Mouse (Mus musculus) lung, embryonic 14.5 days (tissue): Measurements from ENCODE around the gene Bri3bp. TPM values are rescaled to one million over a fixed set of nuclear protein-coding genes. Genes with fewer than 3 reads are reported as not detected.
A peak's percentile ranks its signal among the peaks of the same experiment; 100 is the strongest.

Experiments used
- ATAC-seq: fragments of 200-750 bp; cut with Nextera tagmentation; 2 replicates; pipeline ENCODE4 v1.8.0; 2017; ENCODE audit warnings: mild to moderate bottlenecking, moderate TSS enrichment, moderate library complexity; ENCODE audit not compliant: insufficient read depth
- DNase-seq: peaks from one replicate; pipeline ENCODE4 v3.0.0-alpha.2; 2015
- H3K27ac ChIP-seq: fragments of 300-500 bp; sonication (generic); 2 replicates; pipeline ENCODE4 v1.5.1; 2014; ENCODE audit warnings: low read depth, mild to moderate bottlenecking, moderate library complexity
- H3K27me3 ChIP-seq: fragments of 300-500 bp; sonication (generic); 2 replicates; pipeline ENCODE4 v1.6.1; 2014; ENCODE audit warnings: low read length, control low read depth; ENCODE audit not compliant: insufficient read depth
- H3K36me3 ChIP-seq: fragments of 300-500 bp; sonication (generic); 2 replicates; pipeline ENCODE4 v1.6.1; 2014; ENCODE audit warnings: control low read depth; ENCODE audit not compliant: insufficient read depth
- H3K4me1 ChIP-seq: fragments of 300-500 bp; sonication (generic); 2 replicates; pipeline ENCODE4 v1.6.1; 2014; ENCODE audit warnings: antibody characterized with exemption, control low read depth; ENCODE audit not compliant: insufficient read depth
- H3K4me2 ChIP-seq: fragments of 300-500 bp; sonication (generic); 2 replicates; pipeline ENCODE4 v1.6.1; 2014; ENCODE audit warnings: mild to moderate bottlenecking
- H3K4me3 ChIP-seq: fragments of 300-500 bp; sonication (generic); 2 replicates; pipeline ENCODE4 v1.5.1; 2014; ENCODE audit warnings: low read depth, low read length
- H3K9ac ChIP-seq: fragments of 300-500 bp; sonication (generic); 2 replicates; pipeline ENCODE4 v1.6.1; 2014
- H3K9me3 ChIP-seq: fragments of 300-500 bp; sonication (generic); 2 replicates; pipeline ENCODE4 v1.6.1; 2016; ENCODE audit warnings: low read depth, low read length, control low read depth
- CTCF ChIP-seq: IDR thresholded peaks from 2 replicates; pipeline ENCODE4 v1.5.1; 2016; ENCODE audit warnings: antibody characterized with exemption, low read depth
- WGBS: fragments of 180-500 bp; shearing (Covaris S2); extraction: QIAGEN DNeasy Blood & Tissue Kit; methylation state at CpG from one replicate; pipeline ENCODE4 v1.1.7; 2014; 5-methylcytosine and 5-hydroxymethylcytosine counted together
- polyA plus RNA-seq: library from polyadenylated mRNA; unstranded; fragments of >200 nt; fragmentation: Nextera tagmentation; extraction: Ambion mirVana; gene quantifications from 2 replicates; pipeline ENCODE4 v1.2.1, GENCODE M21; 2014

Gene Bri3bp
- polyA plus RNA-seq, 1 experiment from 2014 or later: 37.9 TPM

GRCm38 (mm10) chr5:125443335-125443734, 2.0 kb downstream of the Bri3bp start:
- 84% methylated on average over 5 of the region's 5 CpGs for WGBS
- H3K4me3 ChIP-seq: no peak overlapping the region

DNA sequence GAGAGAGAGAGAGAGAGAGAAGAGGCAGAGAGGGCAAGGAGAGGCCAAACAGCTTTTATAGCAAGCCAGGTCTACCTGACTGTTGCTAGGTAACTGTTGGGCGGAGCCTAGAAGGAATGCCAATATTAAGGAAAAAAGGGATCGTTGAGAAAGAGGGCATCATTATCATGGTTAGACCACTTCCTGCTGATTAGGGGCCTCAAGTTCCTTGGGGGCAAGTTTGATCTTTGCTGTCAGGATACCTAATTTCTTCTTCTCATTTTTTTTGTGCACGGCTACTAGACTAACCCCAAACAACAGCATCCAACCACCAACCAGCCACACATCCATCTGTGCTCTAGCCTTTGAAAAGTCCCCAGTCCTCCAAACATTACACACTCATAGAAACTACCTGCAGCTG, 2.5 kb downstream of the Bri3bp start:
- DNase-seq (no peak), ATAC-seq (no peak)
- H3K4me3 ChIP-seq: no peak overlapping the region
- H3K4me1 ChIP-seq: peaks cover 10% of the 10 kb centered on the region
- no peak overlapping the region for H3K27ac ChIP-seq
- H3K9ac ChIP-seq: no peak overlapping the region
- no peaks in the 10 kb centered on the region; the same call in 1 of the 2 replicates for H3K36me3 ChIP-seq
- H3K27me3 ChIP-seq: no peaks in the 10 kb centered on the region
- WGBS: 63% methylated on average over 3 of the region's 3 CpGs
- H3K4me2 ChIP-seq: no peak overlapping the region
- H3K9me3 ChIP-seq: no peaks in the 10 kb centered on the region
- TF ChIP-seq CTCF: no peak

More at GRCm38 (mm10) chr5:125443335-125443734, 2.0 kb downstream of the Bri3bp start:
- Histone ChIP-seq H3K9ac (no peak overlapping the region), H3K4me2 (0 out of 2 replicates have a peak overlapping the region, but pooled peaks have one; percentile 83), H3K9me3 (no peaks in the 10 kb centered on the region), H3K27me3 (no peaks in the 10 kb centered on the region), H3K27ac (no peak overlapping the region), H3K36me3 (no peaks in the 10 kb centered on the region; the same call in 1 of the 2 replicates), H3K4me1 (peaks cover 10% of the 10 kb centered on the region)
- DNase-seq (no peak), ATAC-seq (no peak)
- TF ChIP-seq CTCF: peak; percentile 42

DNA sequence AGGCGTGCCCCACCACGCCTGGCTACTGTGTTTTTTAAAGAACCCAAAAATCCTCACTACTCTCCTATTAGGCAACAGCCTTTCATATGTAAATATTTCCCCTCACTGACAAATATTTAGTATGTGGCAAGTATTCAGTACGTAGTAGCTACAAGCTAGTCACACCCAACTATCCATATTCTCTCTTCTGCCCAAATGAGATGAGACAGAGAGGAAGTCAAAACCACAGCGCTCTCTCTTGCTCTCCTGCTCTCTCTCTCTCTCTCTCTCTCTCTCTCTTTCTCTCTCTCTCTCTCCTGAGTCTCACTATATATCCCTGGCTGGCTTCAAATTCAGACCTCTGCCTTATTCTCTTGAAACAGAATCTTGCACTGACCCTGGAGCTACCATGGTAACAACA, 3.2 kb downstream of the Bri3bp start:
- Histone ChIP-seq H3K9ac (no peak overlapping the region), H3K36me3 (no peaks in the 10 kb centered on the region; the same call in 1 of the 2 replicates), H3K4me2 (no peak overlapping the region), H3K9me3 (no peaks in the 10 kb centered on the region), H3K4me3 (no peak overlapping the region), H3K4me1 (peaks cover 10% of the 10 kb centered on the region), H3K27ac (no peak overlapping the region), H3K27me3 (no peaks in the 10 kb centered on the region)
- no peak for TF ChIP-seq CTCF
- 83% methylated on average over 4 of the region's 4 CpGs for WGBS
- ATAC-seq: no peak
- no peak for DNase-seq

- WGBS: 77% methylated on average over 7 of the region's 7 CpGs
- Histone ChIP-seq H3K27me3 (no peaks in the 10 kb centered on the region), H3K36me3 (no peaks in the 10 kb centered on the region; the same call in 1 of the 2 replicates), H3K9me3 (no peaks in the 10 kb centered on the region), H3K4me2 (no peak overlapping the region), H3K4me1 (peaks cover 10% of the 10 kb centered on the region), H3K9ac (no peak overlapping the region), H3K4me3 (no peak overlapping the region), H3K27ac (no peak overlapping the region)
- no peak for ATAC-seq
- TF ChIP-seq CTCF: no peak
- DNase-seq: no peak
Observed at GRCm38 (mm10) chr5:125446344-125446743, 5.0 kb downstream of the Bri3bp start.

DNA sequence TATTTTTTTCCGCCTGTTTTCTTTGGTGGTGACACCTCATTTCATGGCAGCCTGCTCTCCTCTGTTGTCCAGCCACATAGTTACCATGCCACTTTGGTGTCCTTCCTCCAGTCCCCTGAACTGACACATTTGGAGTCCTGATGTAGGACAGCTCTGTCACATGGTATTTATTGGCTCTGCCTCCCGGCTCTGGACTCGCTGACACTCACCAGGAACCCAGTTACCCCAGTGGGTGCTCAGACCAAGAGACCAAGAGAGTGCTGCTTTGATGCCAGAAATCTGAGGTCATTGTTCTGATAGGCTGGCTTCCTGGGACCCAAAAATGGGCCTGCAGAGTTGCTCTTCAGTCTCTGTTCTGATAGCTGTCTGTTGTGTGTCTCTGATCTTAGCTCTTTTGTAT, 6.7 kb downstream of the Bri3bp start:
- Histone ChIP-seq H3K4me3 (no peak overlapping the region), H3K4me2 (no peak overlapping the region), H3K9me3 (no peaks in the 10 kb centered on the region), H3K27ac (no peak overlapping the region), H3K27me3 (no peaks in the 10 kb centered on the region), H3K9ac (no peak overlapping the region), H3K36me3 (peaks cover 11% of the 10 kb centered on the region), H3K4me1 (peaks cover under 1% of the 10 kb centered on the region)
- WGBS: 78% methylated on average over 3 of the region's 3 CpGs
- no peak for DNase-seq
- TF ChIP-seq CTCF: no peak
- ATAC-seq: no peak

- 87% methylated on average over 4 of the region's 4 CpGs for WGBS
- H3K4me2 ChIP-seq: no peak overlapping the region
- H3K4me1 ChIP-seq: no peaks in the 10 kb centered on the region
- H3K36me3 ChIP-seq: peaks cover 11% of the 10 kb centered on the region
- DNase-seq (no peak), ATAC-seq (no peak)
- no peak overlapping the region for H3K4me3 ChIP-seq
- no peak for TF ChIP-seq CTCF
- no peak overlapping the region for H3K27ac ChIP-seq
- no peak overlapping the region for H3K9ac ChIP-seq
- H3K27me3 ChIP-seq: no peaks in the 10 kb centered on the region
- H3K9me3 ChIP-seq: no peaks in the 10 kb centered on the region
Observed at GRCm38 (mm10) chr5:125448631-125449030, 7.3 kb downstream of the Bri3bp start.

- ATAC-seq: no peak
- WGBS: 75% methylated on average over 5 of the region's 5 CpGs
- Histone ChIP-seq H3K4me3 (no peak overlapping the region), H3K27me3 (no peaks in the 10 kb centered on the region), H3K9me3 (no peaks in the 10 kb centered on the region), H3K4me2 (no peak overlapping the region), H3K27ac (no peak overlapping the region), H3K4me1 (no peaks in the 10 kb centered on the region), H3K9ac (no peak overlapping the region), H3K36me3 (peaks cover 15% of the 10 kb centered on the region)
- no peak for TF ChIP-seq CTCF
- no peak for DNase-seq
Observed at GRCm38 (mm10) chr5:125449306-125449705, 7.9 kb downstream of the Bri3bp start.

- H3K27me3 ChIP-seq: no peaks in the 10 kb centered on the region
- H3K4me2 ChIP-seq: no peak overlapping the region
- WGBS: 81% methylated on average over 9 of the region's 9 CpGs
- H3K9ac ChIP-seq: no peak overlapping the region
- ATAC-seq (no peak), DNase-seq (no peak)
- no peaks in the 10 kb centered on the region for H3K4me1 ChIP-seq
- H3K9me3 ChIP-seq: no peaks in the 10 kb centered on the region
- no peak overlapping the region for H3K4me3 ChIP-seq
- TF ChIP-seq CTCF: no peak
- H3K36me3 ChIP-seq: peaks cover 37% of the 10 kb centered on the region
- H3K27ac ChIP-seq: no peak overlapping the region
Observed at GRCm38 (mm10) chr5:125452573-125452972, 11.2 kb downstream of the Bri3bp start.
